9 mouse cellular contexts compared by ENCODE assay signal in genomic region chr15:78178397-78178796, GRCm38 (mm10). TPM values are rescaled to one million over a fixed set of nuclear protein-coding genes. Genes with fewer than 3 reads are reported as not detected.
A peak's percentile ranks its signal among the peaks of the same experiment; 100 is the strongest.
DNase-seq lines count a peak whose midpoint lies in the region; ATAC-seq and TF ChIP-seq lines count a peak whose summit lies in the region.
"Had no signal": no experiment of that assay in that cellular context is flagged by ENCODE, and none has a peak within 500 bp of the region (broad histone marks: within the 10 kb centered on the region; RNA-seq: fewer than 3 reads in every experiment).

No protein-coding gene starts in this region.

- no peaks in the 10 kb centered on the region for H3K36me3 ChIP-seq in midbrain, embryonic 15.5 days (replicated peaks)
- H3K36me3 ChIP-seq in small intestine, adult 2 months (ENCODE audit: control insufficient read depth, insufficient read depth, low read length), result no peaks in the 10 kb centered on the region

- no peak for ATAC-seq in midbrain, embryonic 15.5 days (replicated peaks)
- ATAC-seq in megakaryocyte-erythroid progenitor cell, adult 5-6 weeks (replicated peaks; ENCODE audit: low FRiP score, low TSS enrichment, poor library complexity, severe bottlenecking), result no peak

- TF ChIP-seq CTCF in small intestine, adult 2 months (IDR thresholded peaks at IDR 0.05; ENCODE audit: extremely low read depth, insufficient read length, insufficient replicate concordance, low read depth, low read length), result peak; percentile 90

- TF ChIP-seq POLR2A in small intestine, adult 2 months (IDR thresholded peaks at IDR 0.05; ENCODE audit: low read depth, low read length), result no peak

- 0 out of 2 replicates have a peak overlapping the region, but pooled peaks have one; percentile 7 for H3K4me2 ChIP-seq in midbrain, embryonic 15.5 days

- H3K27ac ChIP-seq in midbrain, embryonic 15.5 days, result peak overlapping the region; percentile 48
- H3K27ac ChIP-seq in small intestine, adult 2 months (ENCODE audit: insufficient read depth, low read depth, low read length), result no peak overlapping the region

- peak; percentile 76 for DNase-seq in CD8-positive naive resting alpha-beta T cell, adult 2 months (ENCODE audit: low read depth in 2 of 2, low spot score in 2 of 2)
- peak; percentile 89 for DNase-seq in ZHBTc4 (ENCODE audit: low read depth, low spot score)
- peak; percentile 81 for DNase-seq in embryo, embryonic 10.5 days (ENCODE audit: low spot score)
- DNase-seq in heart, postnatal 4 days, result peak; percentile 88
- DNase-seq in left cerebral cortex, postnatal 10 days (ENCODE audit: extremely low spot score in 1 of 2, low spot score in 2 of 2), result peak; percentile 75 to 84

- H3K4me1 ChIP-seq in midbrain, embryonic 15.5 days, result peaks cover 33% of the 10 kb centered on the region
- H3K4me1 ChIP-seq in small intestine, adult 2 months (ENCODE audit: control insufficient read depth, insufficient read depth, insufficient read length, low read length), result peaks cover 8% of the 10 kb centered on the region

- H3K9me3 ChIP-seq in midbrain, embryonic 15.5 days, result no peaks in the 10 kb centered on the region

- WGBS in midbrain, embryonic 15.5 days, result 4% methylated on average over 9 of the region's 9 CpGs
- 9% methylated on average over 9 of the region's 9 CpGs for WGBS in small intestine, adult 2 months

- no peak overlapping the region for H3K4me3 ChIP-seq in midbrain, embryonic 15.5 days
- H3K4me3 ChIP-seq in small intestine, adult 2 months (ENCODE audit: low read depth, low read length), result no peak overlapping the region

- no peaks in the 10 kb centered on the region for H3K27me3 ChIP-seq in midbrain, embryonic 15.5 days (replicated peaks)
- H3K27me3 ChIP-seq in small intestine, adult 2 months (ENCODE audit: control insufficient read depth, insufficient read depth, low read length), result no peaks in the 10 kb centered on the region

- H3K9ac ChIP-seq in midbrain, embryonic 15.5 days, result no peak overlapping the region

- intact Hi-C loops in left cerebral cortex, postnatal 10 days (cut with DNase I), result loop anchor here (5.0 kb wide), 1 partner anchor 354 kb away; the partner anchor contains the start of gene C1qtnf6

RNA-seq across cellular contexts. Expression of gene Ift27, which starts 4.5 kb away (rescaled TPM):
- 10 to 100 TPM; 16.5 to 18.6 TPM for total RNA-seq in heart, postnatal 4 days (2021)
- 10 to 100 TPM; 39.3 to 39.9 TPM for total RNA-seq in left cerebral cortex, postnatal 10 days (2021)
- 100 and 106 TPM in 2 replicates for polyA plus RNA-seq in midbrain, embryonic 15.5 days (2015; fragmentation: Nextera tagmentation; extraction: Ambion mirVana)
- polyA plus RNA-seq in small intestine, adult 2 months (2012; rRNA removed), result 9.3 and 18.7 TPM in 2 replicates
- 50.0 and 53.9 TPM in 2 replicates for total RNA-seq in megakaryocyte-erythroid progenitor cell, adult 5-6 weeks (2014; fragmentation: Nextera tagmentation)
- 4.7 and 14.0 TPM in 2 replicates for total RNA-seq in megakaryocyte-erythroid progenitor cell, adult 5-6 weeks (2017)

RNA-seq across cellular contexts. Expression of gene Pvalb, which starts 27.8 kb away (rescaled TPM):
- under 1 TPM; 0.76 to 0.95 TPM for total RNA-seq in heart, postnatal 4 days (2021)
- total RNA-seq in left cerebral cortex, postnatal 10 days (2021), result 1 to 10 TPM; 4.4 to 5.0 TPM
- 1.7 and 3.0 TPM in 2 replicates for polyA plus RNA-seq in midbrain, embryonic 15.5 days (2015; fragmentation: Nextera tagmentation; extraction: Ambion mirVana)
- not detected in 2 replicates for polyA plus RNA-seq in small intestine, adult 2 months (2012; rRNA removed)
- not detected in 2 replicates for total RNA-seq in megakaryocyte-erythroid progenitor cell, adult 5-6 weeks (2014; fragmentation: Nextera tagmentation)
- total RNA-seq in megakaryocyte-erythroid progenitor cell, adult 5-6 weeks (2017), result not detected in 2 replicates

RNA-seq across cellular contexts. Expression of gene Cacng2, which starts 58.6 kb away (rescaled TPM):
- total RNA-seq in heart, postnatal 4 days (2021), result not detected
- total RNA-seq in left cerebral cortex, postnatal 10 days (2021), result 10 to 100 TPM; 53.3 to 55.1 TPM
- polyA plus RNA-seq in midbrain, embryonic 15.5 days (2015; fragmentation: Nextera tagmentation; extraction: Ambion mirVana), result 14.4 and 15.3 TPM in 2 replicates
- polyA plus RNA-seq in small intestine, adult 2 months (2012; rRNA removed), result 0.04 TPM in 1 of 2 replicates, not detected in the other
- not detected in 2 replicates for total RNA-seq in megakaryocyte-erythroid progenitor cell, adult 5-6 weeks (2014; fragmentation: Nextera tagmentation)
- not detected in 2 replicates for total RNA-seq in megakaryocyte-erythroid progenitor cell, adult 5-6 weeks (2017)
- polyA plus RNA-seq: heart, embryonic 16.5 days had no signal

Comparison
In these comparisons a context has a peak if more than half of its experiments do, and no peak if none do; other contexts are left out.
1. RNA of gene Cacng2, which starts 58.6 kb away (total RNA-seq): 53.3 to 55.1 TPM in left cerebral cortex, postnatal 10 days; not detected in heart, postnatal 4 days and not detected in megakaryocyte-erythroid progenitor cell, adult 5-6 weeks; every median in the first group is over 10 times any median in the second.
2. Peak in every context shown above with its lines, with median percentiles within 50 percentile points of each other: DNase-seq.